Mouse (Mus musculus): ENCODE results near the gene Olfr141. TPM values are rescaled to one million over a fixed set of nuclear protein-coding genes. Genes with fewer than 3 reads are reported as not detected.

The Olfr141 gene
- polyA plus RNA-seq, 1 experiment: not detected

Other genes with a start within 250 kb of the Olfr141 start
- not detected for gene Olfr1082, start 211.1 kb downstream of the Olfr141 start, polyA plus RNA-seq (2012; fragmentation: generic; extraction: Trizol)
- gene Olfr1084, start 170.3 kb downstream of the Olfr141 start, polyA plus RNA-seq (2012; fragmentation: generic; extraction: Trizol): not detected
- gene Olfr1085, start 148.0 kb downstream of the Olfr141 start, polyA plus RNA-seq (2012; fragmentation: generic; extraction: Trizol): not detected
- gene Olfr1086, start 129.9 kb downstream of the Olfr141 start, polyA plus RNA-seq (2012; fragmentation: generic; extraction: Trizol): not detected
- not detected for gene Olfr1087, start 111.6 kb downstream of the Olfr141 start, polyA plus RNA-seq (2012; fragmentation: generic; extraction: Trizol)
- gene Olfr1089, start 76.3 kb downstream of the Olfr141 start, polyA plus RNA-seq (2012; fragmentation: generic; extraction: Trizol): not detected
- gene Olfr1090, start 51.0 kb downstream of the Olfr141 start, polyA plus RNA-seq (2012; fragmentation: generic; extraction: Trizol): not detected
- gene Olfr1093, start 27.5 kb downstream of the Olfr141 start, polyA plus RNA-seq (2012; fragmentation: generic; extraction: Trizol): not detected
- not detected for gene Olfr1094, start 14.6 kb upstream of the Olfr141 start, polyA plus RNA-seq (2012; fragmentation: generic; extraction: Trizol)
- not detected for gene Olfr1095, start 41.7 kb upstream of the Olfr141 start, polyA plus RNA-seq (2012; fragmentation: generic; extraction: Trizol)
- gene Gm13723, start 64.8 kb upstream of the Olfr141 start, polyA plus RNA-seq (2012; fragmentation: generic; extraction: Trizol): not detected
- gene Olfr1097, start 82.2 kb upstream of the Olfr141 start, polyA plus RNA-seq (2012; fragmentation: generic; extraction: Trizol): not detected
- not detected for gene Olfr1098, start 114.5 kb upstream of the Olfr141 start, polyA plus RNA-seq (2012; fragmentation: generic; extraction: Trizol)
- gene Olfr1099, start 150.7 kb upstream of the Olfr141 start, polyA plus RNA-seq (2012; fragmentation: generic; extraction: Trizol): not detected
- gene Olfr1100, start 169.9 kb upstream of the Olfr141 start, polyA plus RNA-seq (2012; fragmentation: generic; extraction: Trizol): not detected
- not detected for gene Olfr1101, start 181.2 kb upstream of the Olfr141 start, polyA plus RNA-seq (2012; fragmentation: generic; extraction: Trizol)
- gene Olfr1102, start 188.4 kb upstream of the Olfr141 start, polyA plus RNA-seq (2012; fragmentation: generic; extraction: Trizol): not detected
- gene Olfr1104, start 217.1 kb upstream of the Olfr141 start, polyA plus RNA-seq (2012; fragmentation: generic; extraction: Trizol): not detected
- gene Olfr1105, start 226.5 kb upstream of the Olfr141 start, polyA plus RNA-seq (2012; fragmentation: generic; extraction: Trizol): not detected
- gene Olfr1106, start 242.3 kb upstream of the Olfr141 start, polyA plus RNA-seq (2012; fragmentation: generic; extraction: Trizol): not detected